Mouse (Mus musculus) left cerebral cortex, postnatal 14 days (tissue): Measurements from ENCODE around the gene Tmx4. TPM values are rescaled to one million over a fixed set of nuclear protein-coding genes. Genes with fewer than 3 reads are reported as not detected.

Experiments
- DNase-seq, 2 experiments: peaks; one replicate each; pipeline ENCODE4 v3.0.0; 2021 to 2022; ENCODE audit warnings: low spot score in 2 of 2, mixed read lengths in 1 of 2
- intact Hi-C: fragments of 180-260 bp; cut with DNase I; formaldehyde crosslinking; loops from one replicate; pipeline ENCODE4 v1.15.1; 2025
- total RNA-seq, 2 experiments: library from RNA; stranded (reverse); gene quantifications; 2 replicates each; pipeline ENCODE4 v1.2.3; 2021

The Tmx4 gene
- total RNA-seq, 2 experiments from 2014 or later, result 137 to 150 TPM

DNA sequence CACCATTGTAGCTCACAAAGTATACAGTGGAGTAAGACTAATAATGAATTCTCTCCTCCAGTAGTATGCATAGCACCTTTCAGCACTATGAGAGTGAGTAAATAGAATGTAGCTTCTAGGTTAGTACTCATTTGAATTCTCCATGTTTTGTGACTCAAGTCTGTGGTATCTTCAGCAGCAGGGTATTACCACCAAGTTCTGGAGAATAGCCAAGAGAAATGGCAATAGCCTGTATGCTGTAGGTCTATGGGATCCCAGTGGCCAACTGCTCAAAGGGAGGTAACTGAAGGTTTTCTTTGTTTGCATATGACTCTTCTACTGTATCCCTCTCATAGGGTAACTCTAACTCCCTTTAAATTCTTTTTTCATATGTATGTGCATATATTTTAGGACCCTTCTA is 39.0 kb downstream of the Tmx4 start:
- intact Hi-C loops, result no loop called here
- no peak for DNase-seq

DNA sequence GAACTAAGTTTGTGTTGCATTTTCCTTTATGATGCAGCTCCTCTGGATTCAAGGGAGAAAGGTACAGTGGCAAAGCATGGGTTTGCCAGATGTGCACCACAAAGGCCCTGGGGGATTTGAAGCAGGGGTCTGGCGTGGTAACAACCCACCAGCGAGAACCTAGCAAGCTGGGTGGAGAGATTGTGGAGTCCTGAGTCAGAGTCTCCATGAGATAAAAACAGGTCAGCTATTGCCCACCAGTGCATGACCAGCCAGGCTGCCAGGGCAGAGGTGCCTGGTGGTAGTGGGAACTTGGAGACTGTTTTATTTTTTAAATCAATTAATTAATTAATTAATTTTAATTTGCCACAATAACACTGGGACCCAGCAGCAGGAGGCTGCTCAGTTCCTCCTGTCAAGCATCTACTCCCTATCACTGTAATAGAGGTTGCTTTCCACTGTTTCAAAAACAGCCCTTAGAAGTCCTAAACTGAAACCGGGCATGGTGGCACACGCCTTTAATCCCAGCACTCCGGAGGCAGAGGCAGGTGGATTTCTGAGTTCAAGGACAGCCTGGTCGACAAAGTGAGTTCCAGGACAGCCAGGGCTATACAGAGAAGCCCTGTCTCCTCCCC is 52.8 kb downstream of the Tmx4 start:
- no peak for DNase-seq
- intact Hi-C loops, result no loop called here

GRCm38 (mm10) chr2:134585243-134585642 is 58.7 kb downstream of the Tmx4 start:
- intact Hi-C loops, result no loop called here

GRCm38 (mm10) chr2:134559422-134559821 is 84.5 kb downstream of the Tmx4 start:
- intact Hi-C loops, result loop anchor here (10.0 kb wide), 1 partner anchor 205 kb away; no protein-coding TSS in a partner anchor

More at GRCm38 (mm10) chr2:134585243-134585642, 58.7 kb downstream of the Tmx4 start:
- no peak for DNase-seq

GRCm38 (mm10) chr2:134554221-134554727 is 89.7 kb downstream of the Tmx4 start, which contains the start of gene Hao1:
TSS of gene Hao1 (minus strand) at chr2:134554368.
- intact Hi-C loops, result loop anchor here (10.0 kb wide), 1 partner anchor 211 kb away; no protein-coding TSS in a partner anchor

More at GRCm38 (mm10) chr2:134559422-134559821, 84.5 kb downstream of the Tmx4 start:
- no peak for DNase-seq

GRCm38 (mm10) chr2:134552358-134552757 is 91.6 kb downstream of the Tmx4 start:
- DNase-seq, result no peak
- intact Hi-C loops, result loop anchor here (10.0 kb wide), 1 partner anchor 212 kb away; no protein-coding TSS in a partner anchor

More at GRCm38 (mm10) chr2:134554221-134554727, 89.7 kb downstream of the Tmx4 start, which contains the start of gene Hao1:
- no peak for DNase-seq

DNA sequence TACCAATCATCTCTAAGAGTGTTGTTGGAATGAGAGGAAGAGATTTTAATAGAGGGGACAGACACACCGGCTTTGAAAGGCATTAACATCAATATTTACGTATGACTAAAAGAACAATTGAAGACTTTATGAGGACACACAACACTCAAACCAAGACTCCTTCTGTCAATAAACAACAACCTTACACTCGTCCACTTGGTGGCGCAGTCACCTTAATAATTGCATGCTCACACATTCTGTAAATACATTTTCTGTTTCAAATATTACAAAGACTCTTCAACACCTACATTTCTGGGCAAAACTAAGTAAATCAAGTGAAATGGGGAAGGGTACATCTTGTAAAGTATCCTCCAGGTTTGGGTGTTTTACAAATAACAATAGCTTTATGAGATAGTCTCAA is 94.2 kb downstream of the Tmx4 start:
- intact Hi-C loops, result loop anchor here (5.0 to 10.0 kb wide), 5 partner anchors 125 to 1575 kb away; partner anchors contain the start of gene Plcb1
- peak; percentile 49 to 80 for DNase-seq

DNA sequence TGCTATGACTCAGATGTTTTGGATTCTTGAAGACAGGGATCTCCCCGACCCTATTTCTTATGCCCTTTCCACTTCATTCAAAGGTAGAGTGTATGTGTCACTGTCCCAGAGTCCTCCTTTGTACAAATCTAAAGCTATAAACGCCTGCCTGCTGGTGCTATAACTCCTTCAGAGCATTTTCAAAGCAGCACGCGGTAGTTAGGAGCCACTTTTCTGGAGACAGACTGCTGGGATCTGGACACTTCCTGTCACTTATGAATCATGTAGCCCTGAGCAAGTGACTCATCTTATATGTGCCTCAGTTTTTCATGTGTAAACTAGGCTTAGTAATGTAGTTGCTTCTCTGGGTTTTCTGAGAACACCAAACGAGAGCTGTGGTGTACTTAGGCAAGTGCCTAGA is 98.8 kb downstream of the Tmx4 start:
- no peak for DNase-seq
- intact Hi-C loops, result loop anchor here (5.0 to 10.0 kb wide), 4 partner anchors 130 to 1570 kb away; partner anchors contain the start of gene Plcb1

DNA sequence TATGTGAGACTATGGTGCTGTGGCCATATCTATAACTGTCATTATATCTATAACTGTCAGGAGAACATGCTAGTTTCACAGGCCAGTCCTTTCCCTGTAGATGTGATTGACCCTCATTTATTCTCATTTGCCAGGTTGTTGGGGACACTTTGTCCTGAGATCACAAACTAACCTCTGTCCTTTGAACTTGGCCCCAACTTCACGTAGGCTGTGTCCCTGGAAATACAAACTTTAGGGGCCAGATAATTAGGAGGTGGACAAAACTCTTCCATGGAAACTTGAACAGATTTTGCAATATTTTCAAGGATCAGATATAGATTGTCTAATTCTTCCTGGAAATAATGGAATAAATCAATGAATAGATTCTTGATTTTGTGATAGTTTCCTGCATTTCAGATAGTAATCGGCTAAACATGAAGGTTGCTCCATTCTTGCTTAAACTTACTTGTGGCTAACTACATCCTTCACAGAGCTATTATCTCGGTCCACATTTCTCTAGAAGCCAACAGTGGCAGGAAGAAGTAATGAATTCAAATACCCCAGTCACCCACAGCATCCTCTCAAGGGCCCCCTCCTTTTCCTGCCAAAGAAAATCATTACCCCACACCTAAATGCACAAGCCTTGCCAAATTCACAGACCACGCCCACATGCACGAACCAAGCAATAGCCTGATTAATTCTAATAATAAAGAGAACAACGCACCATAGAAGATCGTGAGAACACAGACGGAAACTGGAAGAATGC is 99.5 kb downstream of the Tmx4 start:
- intact Hi-C loops, result loop anchor here (5.0 to 10.0 kb wide), 5 partner anchors 130 to 1570 kb away; partner anchors contain the start of genes Bmp2 and Plcb1
- DNase-seq, result no peak

Other genes starting within 250 kb of the Tmx4 start
- gene Hao1, start 89.8 kb downstream of the Tmx4 start, total RNA-seq, result not detected
- 100 to 1,000 TPM; 170 to 190 TPM for gene Plcb1, start 141.9 kb upstream of the Tmx4 start, total RNA-seq